Mouse (Mus musculus): Measurements from ENCODE around the gene Spc25. TPM values are rescaled to one million over a fixed set of nuclear protein-coding genes. Genes with fewer than 3 reads are reported as not detected.

The Spc25 gene
- 1 to 10 TPM; 4.0 to 5.0 TPM for total RNA-seq (2021)
- long read RNA-seq, transcript Spc25-201 (7 exons, 1,352 nt) = major isoform, 5 of 5 reads
- long read RNA-seq, partial matches to known transcripts = 0 of 5 reads
- long read RNA-seq, other reads (novel, unspliced or antisense) = 0 of 5 reads

GRCm38 (mm10) chr2:69205791-69206351 is at the start of gene Spc25:
Gene Spc25, minus strand, starts transcription at chr2:69206194.
- DNase-seq (ENCODE audit: low spot score in 2 of 2) = peak; percentile 79 to 88

GRCm38 (mm10) chr2:69248221-69248755 is 42.3 kb upstream of the Spc25 start:
- DNase-seq (ENCODE audit: low spot score in 2 of 2) = no peak

- no peak for DNase-seq (ENCODE audit: low spot score in 2 of 2)
Observed at GRCm38 (mm10) chr2:69247081-69247480, 41.1 kb upstream of the Spc25 start.

- no peak for DNase-seq (ENCODE audit: low spot score in 2 of 2)
Observed at GRCm38 (mm10) chr2:69244924-69245323, 38.9 kb upstream of the Spc25 start.

- no peak for DNase-seq (ENCODE audit: low spot score in 2 of 2)
Observed at GRCm38 (mm10) chr2:69239315-69239714, 33.3 kb upstream of the Spc25 start.

- DNase-seq (ENCODE audit: low spot score in 2 of 2) = no peak
Observed at GRCm38 (mm10) chr2:69234976-69235678, 29.1 kb upstream of the Spc25 start.

GRCm38 (mm10) chr2:69232101-69232500 is 26.1 kb upstream of the Spc25 start:
- no peak for DNase-seq (ENCODE audit: low spot score in 2 of 2)

- DNase-seq (ENCODE audit: low spot score in 2 of 2) = no peak
Observed at GRCm38 (mm10) chr2:69230137-69230536, 24.1 kb upstream of the Spc25 start.

GRCm38 (mm10) chr2:69228635-69229034 is 22.6 kb upstream of the Spc25 start:
- no peak for DNase-seq (ENCODE audit: low spot score in 2 of 2)

GRCm38 (mm10) chr2:69226876-69227275 is 20.9 kb upstream of the Spc25 start:
- DNase-seq (ENCODE audit: low spot score in 2 of 2) = no peak

- DNase-seq (ENCODE audit: low spot score in 2 of 2) = no peak
Observed at GRCm38 (mm10) chr2:69224724-69225123, 18.7 kb upstream of the Spc25 start.

- no peak for DNase-seq (ENCODE audit: low spot score in 2 of 2)
Observed at GRCm38 (mm10) chr2:69222815-69223214, 16.8 kb upstream of the Spc25 start.

- no peak for DNase-seq (ENCODE audit: low spot score in 2 of 2)
Observed at GRCm38 (mm10) chr2:69221868-69222416, 15.9 kb upstream of the Spc25 start.

GRCm38 (mm10) chr2:69215242-69215641 is 9.2 kb upstream of the Spc25 start:
- DNase-seq (ENCODE audit: low spot score in 2 of 2) = no peak

- no peak for DNase-seq (ENCODE audit: low spot score in 2 of 2)
Observed at GRCm38 (mm10) chr2:69212652-69213051, 6.7 kb upstream of the Spc25 start.

- no peak for DNase-seq (ENCODE audit: low spot score in 2 of 2)
Observed at GRCm38 (mm10) chr2:69210773-69211172, 4.8 kb upstream of the Spc25 start, which contains the start of gene G6pc2. Gene G6pc2, plus strand, starts transcription at chr2:69211073.

- no peak for DNase-seq (ENCODE audit: low spot score in 2 of 2)
Observed at GRCm38 (mm10) chr2:69209684-69210083, 3.7 kb upstream of the Spc25 start.

GRCm38 (mm10) chr2:69206523-69206922 is 529 bp upstream of the Spc25 start:
- no peak for DNase-seq (ENCODE audit: low spot score in 2 of 2)

- no peak for DNase-seq (ENCODE audit: low spot score in 2 of 2)
Observed at GRCm38 (mm10) chr2:69205185-69205584, 809 bp downstream of the Spc25 start.

GRCm38 (mm10) chr2:69193555-69193954 is 12.4 kb downstream of the Spc25 start:
- DNase-seq (ENCODE audit: low spot score in 2 of 2) = no peak

GRCm38 (mm10) chr2:69191059-69191458 is 14.9 kb downstream of the Spc25 start:
- DNase-seq (ENCODE audit: low spot score in 2 of 2) = no peak

GRCm38 (mm10) chr2:69189222-69189621 is 16.8 kb downstream of the Spc25 start:
- no peak for DNase-seq (ENCODE audit: low spot score in 2 of 2)

All from layer of hippocampus, postnatal 10 days (tissue).